Mouse (Mus musculus) MEL (cell line): ENCODE measurements at regions not wholly inside any gene's neighbourhood (a gene's known extent, or its start where the extent isn't known, plus 50 kb on each side); places are given as distances from the start of the nearest gene placed in this dataset.

Source experiments
- CTCF ChIP-seq, 3 experiments: IDR thresholded peaks in 2 of 3; conservative IDR thresholded peaks in 1 of 3; 2 replicates each; pipeline ENCODE4 v1.5.1; 2011 to 2012; ENCODE audit warnings: low read length in 3 of 3, low read depth in 2 of 3, mild to moderate bottlenecking in 2 of 3, improper control_type of control experiment in 1 of 3, inconsistent platforms in 1 of 3, mixed read lengths in 1 of 3, moderate library complexity in 1 of 3; ENCODE audit not compliant: control insufficient read depth in 1 of 3, insufficient read depth in 1 of 3, poor library complexity in 1 of 3, severe bottlenecking in 1 of 3
- MAX ChIP-seq: IDR thresholded peaks from 2 replicates; pipeline ENCODE4 v1.6.1; 2011; ENCODE audit warnings: low read length, improper control_type of control experiment
- MEF2A ChIP-seq: IDR thresholded peaks from 2 replicates; pipeline ENCODE4 v1.6.1; 2014; ENCODE audit warnings: low read depth, mild to moderate bottlenecking, inconsistent platforms, low read length, improper control_type of control experiment; ENCODE audit not compliant: poor library complexity, insufficient replicate concordance, severe bottlenecking; ENCODE audit errors: extremely low read depth
- NELFE ChIP-seq: IDR thresholded peaks from 2 replicates; pipeline ENCODE4 v1.6.1; 2011; ENCODE audit warnings: low read depth, low read length, improper control_type of control experiment
- POLR2A ChIP-seq, 2 experiments: IDR thresholded peaks; 2 replicates each; pipeline ENCODE4 v1.6.1; 2011 to 2012; ENCODE audit warnings: low read length in 2 of 2, mild to moderate bottlenecking in 2 of 2, control low read depth in 1 of 2, improper control_type of control experiment in 1 of 2, low read depth in 1 of 2, moderate library complexity in 1 of 2; ENCODE audit not compliant: control insufficient read depth in 1 of 2, insufficient read depth in 1 of 2, poor library complexity in 1 of 2
- ZNF384 ChIP-seq: IDR thresholded peaks from 2 replicates; pipeline ENCODE4 v1.6.1; 2012; ENCODE audit warnings: low read depth, mild to moderate bottlenecking, inconsistent platforms, low read length, improper control_type of control experiment

DNA sequence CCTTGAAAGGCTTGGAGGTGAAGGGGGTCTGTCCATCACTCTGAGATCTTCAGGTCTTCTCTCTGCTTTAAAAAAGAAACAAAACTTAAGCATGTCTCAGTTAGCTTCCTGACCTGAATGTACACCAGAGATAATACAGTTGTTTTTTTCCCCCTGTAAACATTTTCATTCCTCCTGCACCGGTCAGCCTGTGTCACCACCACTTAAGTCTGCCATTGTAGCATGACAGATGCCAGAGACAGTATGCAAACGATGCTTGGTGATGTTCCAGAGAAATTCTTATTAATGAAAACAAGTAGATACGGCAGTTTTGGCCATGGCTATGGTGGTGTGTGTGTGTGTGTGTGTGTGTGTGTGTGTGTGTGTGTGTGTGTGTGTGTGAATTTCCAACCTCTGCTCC, 144.8 kb upstream of the Mphosph6 start:
- no peak for TF ChIP-seq ZNF384
- no peak for TF ChIP-seq POLR2A (IDR thresholded peaks at IDR 0.05; ENCODE audit: control insufficient read depth in 1 of 2, insufficient read depth in 1 of 2, low read depth in 1 of 2, low read length in 2 of 2, poor library complexity in 1 of 2)
- no peak for TF ChIP-seq NELFE
- TF ChIP-seq CTCF (IDR thresholded peaks at IDR 0.05 in 2 of 3, conservative IDR thresholded peaks at IDR 0.05 in 1 of 3; ENCODE audit: control insufficient read depth in 1 of 3, insufficient read depth in 1 of 3, low read depth in 2 of 3, low read length in 3 of 3, poor library complexity in 1 of 3, severe bottlenecking in 1 of 3), result no peak
- TF ChIP-seq MEF2A, result no peak
- TF ChIP-seq MAX, result no peak
